Mouse (Mus musculus) lung, postnatal 14 days (tissue): ENCODE data around the gene Gga1.
A peak's percentile ranks its signal among the peaks of the same experiment; 100 is the strongest.

Experiments
- DNase-seq: peaks from one replicate; pipeline ENCODE4 v3.0.0; 2021

Gga1 gene

DNA sequence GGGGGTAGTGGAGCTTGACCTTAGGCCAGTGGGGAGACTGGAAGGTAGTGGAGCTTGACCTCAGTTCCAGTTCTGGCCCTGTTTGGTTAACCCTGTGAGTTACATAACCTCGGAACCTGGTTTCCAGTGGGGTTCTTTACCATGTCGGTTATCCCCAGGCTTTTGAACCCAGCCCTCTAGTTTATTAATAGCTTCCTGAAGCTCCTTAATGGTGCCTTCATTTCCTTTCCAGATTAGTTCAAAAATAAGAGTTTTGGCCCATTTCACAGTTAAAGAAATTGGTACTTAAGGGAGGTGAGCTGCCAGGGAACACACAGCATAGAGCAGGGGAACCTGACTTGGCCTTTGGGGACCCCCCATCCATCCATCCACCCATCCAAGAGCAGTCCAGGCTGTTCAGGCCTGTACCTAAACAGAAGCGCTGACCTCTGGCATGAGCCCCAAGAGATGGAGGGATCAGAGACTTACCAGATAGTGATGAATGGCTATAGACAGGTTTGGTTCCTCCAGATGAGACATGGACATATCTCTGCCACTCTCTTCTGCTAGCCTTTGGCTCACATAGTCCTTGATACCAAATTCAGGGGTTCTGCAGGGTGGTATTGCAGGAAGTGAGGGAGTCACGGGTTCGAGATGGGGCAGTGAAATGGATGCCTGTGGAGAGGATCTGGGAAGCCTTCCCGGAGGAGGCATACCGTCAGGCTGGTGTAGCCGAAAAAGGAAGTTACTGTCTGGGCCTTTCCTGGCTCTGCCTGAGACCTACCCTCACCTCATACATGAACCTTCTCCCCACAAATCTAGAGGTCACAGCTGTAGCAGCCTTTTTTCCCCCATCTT is 38.1 kb downstream of the Gga1 start:
- DNase-seq = no peak

- peak; percentile 68 for DNase-seq
Measured at GRCm38 (mm10) chr15:78915660-78916017, 38.6 kb downstream of the Gga1 start.

GRCm38 (mm10) chr15:78916052-78916826 is 39.2 kb downstream of the Gga1 start:
- no peak for DNase-seq

GRCm38 (mm10) chr15:78918126-78918525 is 41.1 kb downstream of the Gga1 start:
- no peak for DNase-seq

DNA sequence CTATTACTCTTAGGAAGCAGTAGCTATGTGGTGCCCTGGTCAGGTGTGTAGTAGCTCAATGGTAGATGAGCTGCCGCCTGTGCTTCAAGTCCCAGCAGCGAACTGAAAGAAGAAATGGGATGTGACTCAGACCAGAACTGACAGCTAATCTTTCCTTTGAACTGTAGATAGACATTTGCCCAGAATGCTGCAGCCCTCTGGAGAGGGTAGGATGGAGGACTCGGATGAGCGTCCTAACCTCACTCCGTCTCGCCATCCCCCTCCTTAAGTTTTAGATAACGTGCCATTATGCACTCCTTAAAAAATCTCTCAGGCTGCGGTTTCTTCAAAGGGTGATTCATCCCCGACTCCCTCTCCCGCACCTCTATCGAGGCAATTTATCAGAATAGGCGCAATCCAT is 42.9 kb downstream of the Gga1 start:
- no peak for DNase-seq

GRCm38 (mm10) chr15:78922700-78923099 is 45.7 kb downstream of the Gga1 start:
- no peak for DNase-seq

DNA sequence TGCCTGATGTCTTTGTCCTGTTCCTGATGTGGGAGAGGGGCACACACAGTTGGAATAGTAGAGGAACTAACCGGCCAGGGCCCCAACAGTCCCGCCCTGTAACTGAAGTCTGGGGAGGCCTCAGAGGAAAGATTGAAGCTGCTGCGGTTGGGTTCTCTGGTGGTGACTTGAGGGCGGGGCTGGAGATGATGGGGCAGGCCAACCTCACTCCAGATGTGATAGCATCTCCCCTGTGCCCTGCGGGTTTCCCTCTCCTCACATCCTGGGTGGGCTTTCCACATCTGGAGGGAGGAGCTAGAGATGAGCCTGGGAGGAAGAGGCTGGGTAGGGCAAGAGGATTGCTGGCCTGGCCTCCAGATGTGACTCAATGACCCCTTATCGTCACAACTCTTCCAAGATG is 46.6 kb downstream of the Gga1 start:
- DNase-seq = no peak

GRCm38 (mm10) chr15:78925129-78925528 is 48.1 kb downstream of the Gga1 start:
- DNase-seq = no peak

DNA sequence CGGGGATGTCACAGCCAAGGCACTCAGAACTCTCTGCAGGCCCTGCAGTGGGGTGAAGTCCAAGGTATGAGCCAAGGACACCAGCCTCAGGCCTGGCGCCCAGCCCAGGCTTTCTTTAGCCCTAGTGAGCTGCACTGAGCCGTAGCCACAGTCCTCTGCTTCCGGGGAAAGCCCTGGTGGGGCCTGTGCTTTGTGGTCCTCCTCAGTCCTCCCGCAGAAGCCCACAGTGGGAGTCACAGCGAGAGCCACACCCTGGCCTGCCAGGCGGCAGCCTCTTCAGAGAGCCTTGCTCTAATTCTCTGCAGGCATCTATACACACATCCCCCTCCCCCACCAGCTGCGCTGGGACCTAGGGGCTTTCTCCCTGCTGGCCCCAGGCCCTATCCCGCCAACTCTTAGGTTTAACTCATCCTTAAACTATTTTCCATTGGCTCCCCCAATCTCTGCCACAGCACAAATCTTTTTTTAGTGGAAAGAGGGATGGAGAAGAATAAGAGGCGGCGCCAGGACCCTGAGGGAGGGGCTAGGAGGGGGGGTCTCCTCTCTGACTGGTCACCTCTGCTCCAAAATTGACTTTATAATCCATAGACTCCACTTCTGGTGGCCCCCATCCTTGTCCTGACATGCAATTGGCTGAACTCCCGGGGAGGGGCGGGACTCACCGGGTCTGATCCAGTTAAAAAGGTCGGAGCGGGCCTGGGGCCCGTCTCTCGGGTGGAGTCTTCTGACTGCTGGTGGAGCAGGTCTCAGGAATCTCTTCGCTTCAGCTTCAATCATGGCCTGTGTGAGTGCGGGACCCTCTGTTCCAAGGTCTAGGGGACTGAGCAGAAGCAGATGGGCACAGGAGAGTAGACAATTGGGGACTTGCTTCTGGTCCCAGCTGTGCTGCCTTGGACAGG is 49.3 kb downstream of the Gga1 start, which contains the start of gene Lgals1:
Lgals1 (plus strand) TSS at position 705 of the 899 bp plus-strand sequence.
- peak; percentile 87 for DNase-seq

- peak; percentile 28 for DNase-seq
Measured at GRCm38 (mm10) chr15:78927021-78927787, 50.2 kb downstream of the Gga1 start.

DNA sequence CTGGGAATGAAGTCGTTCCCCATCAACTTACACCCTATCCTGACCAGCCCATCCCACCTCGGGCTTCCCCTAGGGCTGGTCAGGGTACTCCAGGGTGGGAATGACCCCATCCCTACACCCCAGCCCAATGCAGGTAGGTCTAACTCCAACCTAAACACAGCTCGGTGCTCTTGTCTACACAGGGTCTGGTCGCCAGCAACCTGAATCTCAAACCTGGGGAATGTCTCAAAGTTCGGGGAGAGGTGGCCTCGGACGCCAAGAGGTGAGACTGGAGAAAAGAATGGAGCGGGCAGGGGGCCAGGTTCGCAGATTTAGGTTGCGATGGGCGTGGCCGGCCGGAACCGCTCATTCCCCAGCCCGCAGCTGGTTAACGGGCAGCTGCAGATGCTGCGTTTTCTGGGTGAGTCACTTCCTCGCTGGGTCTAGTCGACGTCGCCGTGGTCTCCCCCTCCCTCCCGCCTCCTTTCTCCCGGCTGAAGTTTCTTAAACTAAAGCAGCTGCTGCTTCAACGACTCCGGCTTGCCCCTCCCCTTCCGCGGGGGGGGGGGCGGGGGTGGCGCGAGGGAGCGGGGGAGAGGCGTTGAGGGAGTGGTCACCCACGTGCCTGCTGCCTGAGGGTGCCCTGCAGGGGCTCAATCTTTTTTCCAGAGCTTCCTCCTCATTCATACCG is 50.9 kb downstream of the Gga1 start:
- peak; percentile 76 for DNase-seq

DNA sequence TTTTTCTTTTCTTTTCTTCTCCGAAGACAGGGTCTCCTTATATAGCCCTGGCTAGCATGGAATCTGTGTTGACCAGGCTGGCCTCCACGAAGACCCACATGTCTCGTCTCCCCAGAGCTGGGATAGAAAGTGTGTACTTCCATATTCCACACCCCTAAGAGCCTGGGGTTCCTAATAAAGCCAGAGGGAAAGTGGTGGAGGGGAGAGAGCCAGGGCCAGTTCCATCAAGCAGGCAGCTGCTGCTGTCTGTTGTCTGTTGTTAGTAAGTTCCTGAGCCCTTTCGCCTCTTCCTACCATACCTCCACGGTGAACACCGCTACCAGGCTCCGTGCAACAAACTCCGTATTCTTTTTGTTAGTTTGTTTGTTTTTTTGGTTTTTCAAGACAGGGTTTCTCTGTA is 51.5 kb downstream of the Gga1 start:
- no peak for DNase-seq

GRCm38 (mm10) chr15:78930192-78930706 is 53.3 kb downstream of the Gga1 start:
- no peak for DNase-seq

DNA sequence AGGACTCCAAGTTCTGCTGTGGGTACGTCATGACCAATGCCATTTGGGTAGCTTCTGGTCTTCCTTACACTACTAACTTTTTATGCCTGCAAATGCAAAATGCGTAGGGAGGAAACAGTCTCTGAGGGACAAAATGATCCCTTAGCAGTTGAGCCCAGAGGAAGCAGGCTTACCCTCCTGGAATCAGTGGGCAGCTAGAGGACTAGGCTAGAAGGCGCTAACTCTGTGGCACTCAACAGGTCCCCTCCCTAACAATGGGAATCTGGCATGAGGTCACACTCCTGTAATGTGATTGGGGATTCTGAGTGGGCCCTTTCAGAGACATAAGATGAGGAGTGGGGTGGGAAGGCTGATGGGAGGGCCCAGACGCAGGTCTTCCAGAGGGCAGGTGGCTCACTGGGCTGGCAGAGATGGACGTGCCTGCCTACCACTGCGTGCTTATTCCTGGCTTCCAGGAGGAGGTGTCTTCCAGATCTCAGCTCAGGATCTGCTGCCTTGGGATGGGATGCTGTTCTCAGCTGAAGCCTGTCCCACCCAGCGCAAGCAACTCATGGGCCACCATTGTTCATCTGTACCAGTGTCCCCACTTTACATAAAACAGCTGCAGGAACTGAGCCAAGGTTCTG is 53.9 kb downstream of the Gga1 start:
- no peak for DNase-seq

DNA sequence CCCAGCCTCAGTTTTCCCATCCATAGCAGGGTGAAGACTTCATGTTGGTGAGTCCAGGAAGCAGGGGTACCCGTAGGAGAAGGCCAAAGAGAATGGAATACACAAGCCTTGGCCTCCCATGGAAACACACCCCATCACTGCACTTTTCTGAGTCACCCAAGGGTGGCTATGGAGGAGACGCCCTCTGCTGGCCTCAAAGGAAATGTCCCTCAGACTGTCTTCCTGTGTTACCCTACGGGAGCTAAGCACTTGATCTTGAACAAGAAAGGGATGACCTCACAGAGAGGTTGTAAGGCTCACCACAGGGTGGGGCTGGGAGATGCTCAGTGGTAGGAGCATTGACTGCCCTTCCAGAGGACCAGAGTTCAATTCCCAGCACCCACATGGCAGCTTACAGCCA is 54.6 kb downstream of the Gga1 start:
- DNase-seq = peak; percentile 70

GRCm38 (mm10) chr15:78934784-78935320 is 57.9 kb downstream of the Gga1 start, which contains the start of gene Nol12:
Nol12 (plus strand) TSS chr15:78934933.
- DNase-seq = peak; percentile 83

GRCm38 (mm10) chr15:78936403-78936802 is 59.4 kb downstream of the Gga1 start:
- no peak for DNase-seq

- no peak for DNase-seq
Measured at GRCm38 (mm10) chr15:78937311-78937710, 60.3 kb downstream of the Gga1 start.

GRCm38 (mm10) chr15:78937963-78938362 is 61.0 kb downstream of the Gga1 start:
- DNase-seq = no peak

- no peak for DNase-seq
Measured at GRCm38 (mm10) chr15:78940325-78940724, 63.3 kb downstream of the Gga1 start.

- peak; percentile 84 for DNase-seq
Measured at GRCm38 (mm10) chr15:78942663-78943062, 65.7 kb downstream of the Gga1 start.
